In genomic region chr2:54118881-54119280, GRCm38 (mm10) we compare ENCODE assay signal across 10 mouse cellular contexts. TPM values are rescaled to one million over a fixed set of nuclear protein-coding genes. Genes with fewer than 3 reads are reported as not detected.
DNase-seq lines count a peak whose midpoint lies in the region; ATAC-seq lines count a peak whose summit lies in the region.
"Had no signal": no experiment of that assay in that cellular context is flagged by ENCODE, and none has a peak within 500 bp of the region (broad histone marks: within the 10 kb centered on the region; RNA-seq: fewer than 3 reads in every experiment).

No protein-coding gene starts in this region.

- ATAC-seq in embryonic facial prominence, embryonic 11.5 days (replicated peaks; ENCODE audit: insufficient number of reproducible peaks, low FRiP score, low TSS enrichment, low read depth), result no peak
- peak; percentile 60 for ATAC-seq in neural tube, embryonic 11.5 days (ENCODE audit: insufficient read depth, low FRiP score, low TSS enrichment)
- no peak for ATAC-seq in monocyte, adult 5-6 weeks (replicated peaks; ENCODE audit: insufficient number of reproducible peaks, low FRiP score, low TSS enrichment, poor library complexity, severe bottlenecking)

- H3K4me3 ChIP-seq in embryonic facial prominence, embryonic 11.5 days (ENCODE audit: low read depth, low read length), result no peak overlapping the region
- H3K4me3 ChIP-seq in embryonic facial prominence, embryonic 10.5 days, result no peak overlapping the region
- H3K4me3 ChIP-seq in neural tube, embryonic 11.5 days (ENCODE audit: low read depth, low read length), result no peak overlapping the region
- H3K4me3 ChIP-seq: heart, embryonic 15.5 days; myocyte had no signal

- no peaks in the 10 kb centered on the region for H3K27me3 ChIP-seq in embryonic facial prominence, embryonic 11.5 days (ENCODE audit: control insufficient read depth, insufficient read depth, low read length)
- H3K27me3 ChIP-seq in embryonic facial prominence, embryonic 10.5 days (replicated peaks; ENCODE audit: low read depth, poor library complexity, severe bottlenecking), result no peaks in the 10 kb centered on the region
- H3K27me3 ChIP-seq in neural tube, embryonic 11.5 days (ENCODE audit: control insufficient read depth, insufficient read depth, low read length), result no peaks in the 10 kb centered on the region
- H3K27me3 ChIP-seq: heart, embryonic 15.5 days had no signal

- no peaks in the 10 kb centered on the region for H3K9me3 ChIP-seq in embryonic facial prominence, embryonic 11.5 days (replicated peaks; ENCODE audit: control insufficient read depth, low read length)
- H3K9me3 ChIP-seq in embryonic facial prominence, embryonic 10.5 days, result no peaks in the 10 kb centered on the region
- H3K9me3 ChIP-seq in neural tube, embryonic 11.5 days (ENCODE audit: control insufficient read depth, low read length), result no peaks in the 10 kb centered on the region
- H3K9me3 ChIP-seq: heart, embryonic 15.5 days had no signal

- H3K36me3 ChIP-seq in embryonic facial prominence, embryonic 11.5 days (replicated peaks; ENCODE audit: control insufficient read depth, insufficient read depth, low read depth, low read length), result no peaks in the 10 kb centered on the region
- no peaks in the 10 kb centered on the region for H3K36me3 ChIP-seq in embryonic facial prominence, embryonic 10.5 days (replicated peaks)
- H3K36me3 ChIP-seq in neural tube, embryonic 11.5 days (ENCODE audit: control insufficient read depth, insufficient read depth, low read length), result no peaks in the 10 kb centered on the region
- H3K36me3 ChIP-seq: heart, embryonic 15.5 days had no signal

- H3K4me1 ChIP-seq in embryonic facial prominence, embryonic 11.5 days (ENCODE audit: control insufficient read depth, insufficient read depth, low read length), result no peaks in the 10 kb centered on the region
- H3K4me1 ChIP-seq in embryonic facial prominence, embryonic 10.5 days, result no peaks in the 10 kb centered on the region
- H3K4me1 ChIP-seq in neural tube, embryonic 11.5 days (ENCODE audit: control insufficient read depth, insufficient read depth, low read length), result no peaks in the 10 kb centered on the region
- H3K4me1 ChIP-seq: heart, embryonic 15.5 days had no signal

- H3K4me2 ChIP-seq in embryonic facial prominence, embryonic 11.5 days (ENCODE audit: low read depth, low read length), result no peak overlapping the region
- no peak overlapping the region for H3K4me2 ChIP-seq in neural tube, embryonic 11.5 days (ENCODE audit: low read depth)
- H3K4me2 ChIP-seq: heart, embryonic 15.5 days had no signal

- no peak overlapping the region for H3K27ac ChIP-seq in embryonic facial prominence, embryonic 11.5 days (replicated peaks; ENCODE audit: low read depth, low read length)
- H3K27ac ChIP-seq in embryonic facial prominence, embryonic 10.5 days (replicated peaks), result no peak overlapping the region
- H3K27ac ChIP-seq in neural tube, embryonic 11.5 days (ENCODE audit: low read depth, low read length), result no peak overlapping the region
- H3K27ac ChIP-seq: heart, embryonic 15.5 days had no signal

- no peak overlapping the region for H3K9ac ChIP-seq in embryonic facial prominence, embryonic 11.5 days (replicated peaks; ENCODE audit: low read length)
- no peak overlapping the region for H3K9ac ChIP-seq in neural tube, embryonic 11.5 days (ENCODE audit: low read length)
- H3K9ac ChIP-seq: heart, embryonic 15.5 days had no signal

- WGBS in embryonic facial prominence, embryonic 11.5 days, result 28% methylated on average over 3 of the region's 3 CpGs
- WGBS in embryonic facial prominence, embryonic 10.5 days, result 36% methylated on average over 3 of the region's 3 CpGs
- 33% methylated on average over 3 of the region's 3 CpGs for WGBS in neural tube, embryonic 11.5 days

- peak; percentile 72 for DNase-seq in embryonic facial prominence, embryonic 11.5 days (ENCODE audit: low spot score)
- DNase-seq in embryonic facial prominence, embryonic 10.5 days (ENCODE audit: low spot score), result no peak
- peak; percentile 49 for DNase-seq in neural tube, embryonic 11.5 days (ENCODE audit: low spot score)
- no peak for DNase-seq in neural tube, embryonic 10.5 days (ENCODE audit: extremely low spot score, low spot score)
- DNase-seq in embryo, embryonic 11 days, result peak; percentile 74
- peak; percentile 9 to 67 for DNase-seq in layer of hippocampus, postnatal 25 days (ENCODE audit: extremely low spot score in 1 of 2, low spot score in 1 of 2)
- peak; percentile 64 for DNase-seq in retina, postnatal 1 day

RNA-seq across cellular contexts. Expression of gene Rprm, which starts 33.5 kb away (rescaled TPM):
- 16.7 and 24.7 TPM in 2 replicates for polyA plus RNA-seq in embryonic facial prominence, embryonic 11.5 days (2014; fragmentation: Nextera tagmentation; extraction: Ambion mirVana)
- 25.6 and 29.5 TPM in 2 replicates for polyA plus RNA-seq in embryonic facial prominence, embryonic 10.5 days (2016; fragmentation: Nextera tagmentation; extraction: Ambion mirVana)
- 49.9 and 59.0 TPM in 2 replicates for polyA plus RNA-seq in neural tube, embryonic 11.5 days (2014; fragmentation: Nextera tagmentation; extraction: Ambion mirVana)
- total RNA-seq in layer of hippocampus, postnatal 25 days (2021), result 10 to 100 TPM; 39.4 to 50.9 TPM
- 0.58 TPM in 1 of 3 replicates, not detected in the others for total RNA-seq in monocyte, adult 5-6 weeks (2017)

Comparison
In these comparisons a context has a peak if more than half of its experiments do, and no peak if none do; other contexts are left out.
1. DNase-seq: peak in embryonic facial prominence, embryonic 11.5 days (single experiment), neural tube, embryonic 11.5 days (single experiment), embryo, embryonic 11 days (single experiment), layer of hippocampus, postnatal 25 days (2 of 2) and retina, postnatal 1 day (single experiment); none in embryonic facial prominence, embryonic 10.5 days (single experiment) and neural tube, embryonic 10.5 days (single experiment).